Mouse (Mus musculus): ENCODE measurements around the gene Lax1.
"Not testable (repeated sequence)": the region's sequence is repeated elsewhere in the genome, so short reads cannot be mapped to it uniquely, and the experiment has no call there.

Lax1 gene

DNA sequence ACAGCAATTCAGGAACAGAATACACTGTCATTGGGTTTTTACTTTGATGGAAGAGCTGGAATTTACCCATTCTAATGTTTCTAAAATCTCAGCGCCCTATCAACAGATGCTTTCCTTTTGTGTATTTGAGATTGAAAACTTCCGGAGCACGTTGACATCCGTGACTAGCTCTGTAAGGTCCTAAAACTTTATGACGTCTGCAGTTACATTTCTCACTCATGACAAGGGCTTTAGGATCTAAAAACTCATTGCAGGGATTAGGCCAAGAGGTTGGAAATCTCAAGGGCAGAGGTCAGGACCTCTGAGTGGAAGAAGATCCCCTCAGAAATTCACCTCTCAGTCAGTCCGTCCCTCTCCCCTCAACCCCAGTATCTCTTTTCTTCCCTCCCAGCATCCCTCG, 1.6 kb downstream of the Lax1 start:
- DNase-seq (ENCODE audit: low spot score) = no peak

- DNase-seq (ENCODE audit: low spot score) = no peak
Observed at GRCm38 (mm10) chr1:133685749-133686519, 4.0 kb downstream of the Lax1 start.

DNA sequence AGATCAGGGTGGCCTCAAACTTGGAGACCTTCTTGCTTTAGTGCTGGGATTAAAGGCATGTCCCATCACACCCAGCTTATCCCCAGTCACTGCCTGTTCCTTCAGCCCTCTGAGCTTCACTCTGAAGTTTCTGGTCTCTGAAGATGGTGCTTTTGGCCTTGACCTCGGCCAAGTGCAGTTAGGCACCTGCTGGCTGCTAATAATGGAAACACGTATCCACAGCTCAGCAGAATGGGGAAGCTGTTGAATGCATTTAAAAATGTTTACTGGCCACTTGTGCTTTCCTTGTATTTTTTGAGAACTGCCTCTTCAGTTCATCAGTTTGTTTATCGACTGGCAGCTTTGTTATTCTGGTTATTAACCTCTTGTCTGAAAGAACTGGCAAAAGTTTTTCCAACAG, 18.1 kb downstream of the Lax1 start:
- no peak for DNase-seq (ENCODE audit: low spot score)

GRCm38 (mm10) chr1:133671266-133671665, 18.6 kb downstream of the Lax1 start:
- no peak for DNase-seq (ENCODE audit: low spot score)

GRCm38 (mm10) chr1:133670776-133671175, 19.1 kb downstream of the Lax1 start:
- DNase-seq (ENCODE audit: low spot score) = no peak

GRCm38 (mm10) chr1:133670190-133670589, 19.7 kb downstream of the Lax1 start:
- no peak for DNase-seq (ENCODE audit: low spot score)

DNA sequence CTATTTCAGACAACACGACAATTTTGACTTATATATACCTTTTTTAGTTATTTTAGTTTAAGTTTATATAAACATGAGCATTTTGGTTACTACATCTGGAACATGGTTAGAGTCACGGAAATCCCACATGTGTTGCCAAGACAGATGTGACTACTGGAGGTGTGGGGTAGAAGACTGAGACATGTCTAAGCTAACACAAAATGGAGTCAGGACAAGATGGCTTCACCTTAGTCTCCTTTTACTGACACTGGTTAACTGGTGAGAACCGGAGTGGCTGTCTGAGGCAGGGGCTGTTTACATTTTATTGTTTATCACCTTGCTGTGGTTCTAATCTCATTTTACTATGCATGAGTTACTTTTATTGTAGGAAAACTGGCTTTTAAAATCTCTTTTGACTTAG, 21.3 kb downstream of the Lax1 start:
- DNase-seq (ENCODE audit: low spot score) = no peak

- DNase-seq (ENCODE audit: low spot score) = no peak
Observed at GRCm38 (mm10) chr1:133667721-133668120, 22.2 kb downstream of the Lax1 start.

DNA sequence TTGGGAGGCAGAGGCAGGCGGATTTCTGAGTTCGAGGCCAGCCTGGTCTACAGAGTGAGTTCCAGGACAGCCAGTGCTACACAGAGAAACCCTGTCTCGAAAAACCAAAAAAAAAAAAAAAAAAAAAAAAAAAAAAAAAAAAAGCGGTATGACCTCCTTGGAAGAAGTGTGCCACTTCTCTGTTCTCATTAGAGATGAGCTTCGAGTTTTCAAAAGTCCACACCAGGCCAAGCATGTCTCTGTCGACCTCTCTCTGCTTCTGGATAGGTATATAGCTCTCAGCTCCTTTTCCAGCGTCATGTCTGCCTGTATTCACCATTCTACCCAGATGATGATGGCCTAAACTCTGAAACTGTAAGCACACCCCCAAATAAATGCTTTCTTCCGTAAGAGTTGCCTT, 24.2 kb downstream of the Lax1 start:
- not testable (repeated sequence) for DNase-seq (ENCODE audit: low spot score)

DNA sequence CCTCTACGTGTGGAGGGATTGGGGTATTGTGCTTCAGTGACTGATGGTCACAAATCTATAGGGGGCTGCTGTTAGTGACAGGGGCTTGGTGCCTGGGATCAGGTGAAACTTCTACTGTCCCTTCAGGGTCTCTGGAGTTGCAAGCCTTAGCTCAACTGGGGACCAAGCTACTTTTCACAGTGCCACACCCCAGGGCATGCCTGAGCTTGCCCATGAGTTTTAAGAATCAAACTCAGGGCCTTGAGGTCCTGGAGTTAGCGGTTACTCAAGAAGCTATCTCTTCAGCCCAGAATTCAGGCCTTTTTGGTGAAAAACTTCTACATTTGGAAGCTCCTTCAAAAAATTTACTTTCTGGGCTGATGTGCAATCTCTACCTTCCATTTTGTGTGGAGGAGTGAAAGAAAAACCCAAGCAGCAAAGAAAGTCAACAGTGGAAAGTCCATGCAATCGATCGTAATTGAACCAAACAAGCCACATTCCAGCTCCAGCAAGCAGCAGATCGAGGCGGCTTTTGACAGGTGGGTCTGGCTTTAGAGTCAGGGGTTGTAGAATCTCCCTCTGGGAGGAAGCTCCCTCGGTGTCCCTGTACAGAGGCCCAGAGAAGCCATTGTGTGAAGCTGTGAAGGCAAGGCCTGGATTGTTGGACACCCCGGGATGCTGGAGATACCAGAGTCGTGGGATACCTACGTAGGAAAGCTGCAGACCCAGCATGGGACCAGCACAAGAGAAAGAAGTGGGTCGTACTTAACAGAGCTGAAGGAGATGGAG, 25.5 kb downstream of the Lax1 start:
- DNase-seq (ENCODE audit: low spot score) = no peak

- no peak for DNase-seq (ENCODE audit: low spot score)
Observed at GRCm38 (mm10) chr1:133663427-133663826, 26.5 kb downstream of the Lax1 start.

DNA sequence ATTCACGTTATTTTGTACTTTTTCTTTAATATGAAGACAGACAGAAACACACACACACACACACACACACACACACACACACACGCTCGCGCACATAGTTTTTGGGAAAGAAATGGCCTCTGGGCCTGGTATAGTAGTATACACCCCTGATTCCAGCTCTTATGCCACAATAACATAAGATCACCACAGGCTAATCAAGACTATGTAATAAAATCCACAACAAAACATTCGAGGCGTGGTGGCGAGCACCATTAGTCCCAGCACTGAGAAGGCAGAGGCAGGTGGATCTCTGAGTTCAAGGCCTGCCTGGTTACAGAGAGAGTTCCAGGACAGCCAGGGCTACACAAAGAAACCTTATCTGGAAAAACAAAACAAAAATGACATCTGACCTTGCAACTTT, 27.0 kb downstream of the Lax1 start:
- no peak for DNase-seq (ENCODE audit: low spot score)

DNA sequence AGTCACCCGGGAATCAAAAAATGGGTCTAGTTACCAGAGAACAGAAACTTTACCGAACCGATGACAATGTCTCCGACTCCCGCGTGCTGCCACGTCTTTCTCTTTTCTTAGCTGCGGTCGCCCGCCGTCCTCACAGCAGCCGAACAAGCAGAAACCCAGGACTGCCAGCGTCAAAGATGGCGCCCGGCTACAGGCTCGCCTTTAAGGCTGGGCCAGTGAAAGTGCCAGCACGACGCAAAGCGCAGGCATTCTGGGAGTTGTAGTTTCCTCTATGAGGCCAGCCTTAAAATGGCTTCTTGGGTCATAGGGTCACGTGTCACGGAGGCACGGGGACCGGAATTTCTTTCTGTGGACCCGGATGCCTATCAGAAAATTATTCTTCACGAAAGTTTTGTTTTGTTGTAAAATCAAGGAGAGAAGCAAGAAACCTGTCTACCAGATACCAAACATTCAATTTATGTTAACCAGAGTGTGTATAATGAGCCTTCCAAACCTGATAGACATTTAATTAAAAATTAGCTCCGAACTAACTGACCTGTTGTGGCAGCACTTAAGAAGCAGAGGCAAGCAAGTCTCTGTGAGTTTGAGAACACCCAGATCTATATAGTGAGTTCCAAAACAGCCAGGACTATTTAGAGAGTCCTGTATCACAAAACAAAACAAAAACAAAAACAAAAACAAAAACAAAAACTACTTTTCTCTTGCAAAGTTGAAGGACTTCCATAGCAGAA, 28.5 kb downstream of the Lax1 start, which contains the start of gene Gm38394:
TSS of gene Gm38394 (minus strand) at position 116 of the 731 bp plus-strand sequence.
- DNase-seq (ENCODE audit: low spot score) = peak; percentile 66

DNA sequence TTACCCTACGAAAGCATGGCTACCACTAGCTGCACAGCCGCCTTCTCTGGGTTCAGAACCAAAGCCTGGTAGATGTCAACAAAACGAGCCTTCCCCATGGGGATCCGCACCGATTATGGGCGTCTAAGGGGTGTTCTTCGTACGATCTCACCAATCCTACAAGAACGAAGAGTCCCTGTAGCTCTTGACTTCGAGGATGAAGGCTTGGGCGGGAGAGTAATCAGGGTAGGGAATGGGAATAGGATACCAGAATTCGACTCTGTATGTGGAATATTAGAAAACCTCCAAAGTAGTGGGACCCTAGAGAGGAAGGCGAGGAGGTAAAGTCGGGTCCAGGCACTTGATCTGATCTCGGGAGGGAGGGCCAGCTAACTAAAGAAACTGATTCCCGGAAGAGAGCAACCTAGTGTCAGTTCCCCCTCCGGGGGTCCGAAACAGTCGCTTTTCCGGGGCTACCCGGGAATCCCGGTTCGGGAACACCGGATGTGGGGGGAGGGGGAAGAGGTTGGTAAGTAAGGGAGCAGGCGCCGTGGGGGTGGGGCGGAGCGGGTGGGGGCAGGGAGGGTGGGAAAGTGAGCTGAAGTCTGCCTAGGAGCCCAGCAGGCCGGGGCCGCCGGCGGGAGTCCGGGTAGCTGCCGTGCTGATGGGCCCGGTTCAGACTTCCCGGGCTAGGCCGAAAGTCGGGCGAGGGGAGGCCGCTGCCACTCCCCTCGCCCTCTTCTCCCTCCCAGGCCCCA, 29.3 kb downstream of the Lax1 start, which contains the start of gene Zbed6:
TSS of gene Zbed6 (minus strand) at position 420 of the 737 bp plus-strand sequence.
- peak; percentile 34 for DNase-seq (ENCODE audit: low spot score)

DNA sequence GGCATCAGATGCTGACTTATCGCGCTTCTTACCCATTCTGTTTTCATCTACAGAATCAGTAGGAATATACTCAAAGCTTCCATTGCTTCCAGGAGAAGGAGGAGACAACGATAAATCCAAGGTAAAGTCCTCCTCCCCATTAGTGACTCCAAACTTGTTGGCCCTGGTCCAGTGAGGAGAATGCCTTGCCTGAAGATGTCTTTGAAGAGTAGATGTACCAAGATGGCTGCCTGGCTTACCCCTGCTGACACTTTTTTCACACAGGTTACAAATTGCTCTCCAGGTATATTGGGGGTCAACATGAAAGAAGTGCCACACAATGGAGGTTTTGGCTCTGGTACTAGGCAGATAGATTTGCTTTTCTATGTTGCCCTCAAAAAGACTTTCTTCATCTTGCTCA, 31.0 kb downstream of the Lax1 start:
- no peak for DNase-seq (ENCODE audit: low spot score)

GRCm38 (mm10) chr1:133656811-133657210, 33.1 kb downstream of the Lax1 start:
- DNase-seq (ENCODE audit: low spot score) = no peak

GRCm38 (mm10) chr1:133653033-133653432, 36.9 kb downstream of the Lax1 start:
- DNase-seq (ENCODE audit: low spot score) = no peak

DNA sequence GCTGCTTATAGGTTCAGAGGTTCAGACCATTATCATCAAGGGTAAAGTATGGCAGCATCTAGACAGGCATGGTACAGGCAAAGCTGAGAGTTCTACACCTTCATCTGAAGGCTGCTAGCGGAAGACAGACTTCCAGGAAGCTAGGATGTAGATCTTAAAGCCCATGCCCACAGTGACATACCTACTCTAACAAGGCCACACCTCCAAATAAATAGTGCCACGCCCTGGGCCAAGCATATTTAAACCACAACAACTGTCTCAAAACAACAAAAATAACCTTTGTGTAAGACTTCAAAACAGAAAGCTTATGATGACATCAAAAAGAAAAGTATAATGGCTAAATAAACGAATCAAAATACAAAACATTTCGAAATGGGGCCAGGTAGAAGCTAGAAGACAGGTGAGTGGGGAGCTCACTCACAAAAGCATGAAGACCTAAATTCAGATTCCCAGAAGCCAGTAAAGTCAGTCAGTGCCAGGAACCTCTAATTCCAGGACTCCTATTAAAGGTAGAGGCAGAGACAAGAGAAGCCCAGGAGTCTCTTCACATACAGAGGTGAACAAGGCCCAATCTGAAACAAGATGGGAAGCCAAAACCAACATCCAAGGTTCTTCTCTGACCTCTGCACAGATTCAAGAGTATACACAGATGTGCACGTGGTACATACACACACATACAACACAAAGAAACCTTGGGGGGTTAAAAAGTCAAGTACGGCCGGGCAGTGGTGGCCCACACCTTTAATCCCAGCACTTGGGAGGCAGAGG, 39.4 kb downstream of the Lax1 start:
- DNase-seq (ENCODE audit: low spot score) = no peak

DNA sequence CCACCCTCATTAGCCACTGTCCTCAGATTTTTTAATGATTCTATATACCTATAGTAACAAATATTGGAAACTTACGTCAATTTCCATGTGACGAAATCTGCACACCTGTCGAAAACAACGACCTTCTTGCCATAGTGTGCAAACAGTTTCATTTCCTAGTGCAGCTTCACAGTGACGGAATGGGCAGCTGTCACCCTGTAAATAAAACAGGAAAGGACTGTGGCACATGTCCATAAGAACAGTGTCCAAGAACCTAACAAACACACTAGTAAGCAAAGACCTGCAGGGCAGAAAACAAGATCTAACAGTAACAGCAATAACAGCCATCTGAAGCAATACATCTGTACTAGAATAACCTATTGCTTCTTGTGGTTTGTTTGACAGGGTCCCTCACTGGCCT, 44.3 kb downstream of the Lax1 start:
- DNase-seq (ENCODE audit: low spot score) = no peak

DNA sequence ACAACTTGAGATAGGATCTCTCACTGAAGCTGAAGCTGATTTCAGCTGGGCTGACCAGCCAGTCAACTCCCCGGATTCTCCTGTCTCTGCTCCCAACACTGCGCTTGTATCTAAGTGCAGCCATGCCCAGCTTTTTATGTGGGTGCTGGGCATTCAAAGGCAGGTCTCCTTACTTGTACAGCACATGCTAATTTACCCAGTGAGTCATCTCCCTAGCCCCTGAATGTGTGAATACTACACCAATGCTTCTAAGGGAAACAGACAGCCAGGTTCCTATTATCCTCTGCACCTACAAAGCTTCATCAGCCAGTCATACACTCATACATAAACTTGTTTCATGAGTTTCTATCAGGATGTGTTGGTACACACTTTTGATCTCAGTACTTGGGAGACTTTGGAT, 48.7 kb downstream of the Lax1 start:
- DNase-seq (ENCODE audit: low spot score) = no peak

GRCm38 (mm10) chr1:133638517-133638916, 51.4 kb downstream of the Lax1 start:
- no peak for DNase-seq (ENCODE audit: low spot score)

All from urinary bladder, postnatal 10 days (tissue).